Mouse (Mus musculus): ENCODE measurements around the gene Crocc2.

DNA sequence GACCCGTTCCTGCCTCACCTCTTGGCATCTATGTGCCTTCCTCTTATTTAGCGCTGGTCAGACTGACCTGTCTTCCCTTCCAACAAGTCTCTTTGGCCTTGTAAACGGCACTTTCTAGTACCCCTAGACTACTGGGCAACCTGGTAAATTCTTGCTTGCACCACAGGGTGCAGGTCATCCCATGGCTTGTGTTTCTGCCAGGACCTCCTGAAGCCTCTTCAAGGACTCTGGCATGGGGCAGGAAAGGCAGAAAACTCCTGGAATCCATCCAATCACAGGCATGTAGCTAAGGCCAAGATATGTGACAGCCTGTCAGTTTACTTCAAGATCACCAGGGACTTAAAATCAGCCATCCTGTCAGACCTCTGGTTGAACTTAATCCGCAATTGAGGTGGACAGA, 61.1 kb downstream of the Crocc2 start:
- no peak for TF ChIP-seq CTCF (IDR thresholded peaks at IDR 0.05; ENCODE audit: low read depth, low read length)
- TF ChIP-seq POLR2A (IDR thresholded peaks at IDR 0.05; ENCODE audit: borderline replicate concordance, low read depth, low read length) = no peak
